Mouse (Mus musculus) stomach, postnatal 0 days (tissue): ENCODE measurements at regions not wholly inside any gene's neighbourhood (a gene's known extent, or its start where the extent isn't known, plus 50 kb on each side); places are given as distances from the start of the nearest gene placed in this dataset.

Experiments used
- CTCF ChIP-seq: IDR thresholded peaks from 2 replicates; pipeline ENCODE4 v1.5.1; 2016; ENCODE audit warnings: antibody characterized with exemption, low read depth, mild to moderate bottlenecking, moderate library complexity
- EP300 ChIP-seq: optimal IDR thresholded peaks from 2 replicates; pipeline ENCODE3; 2016; ENCODE audit warnings: antibody characterized with exemption

GRCm38 (mm10) chr19:32952425-32952824, 195.1 kb downstream of the Pten start:
- TF ChIP-seq EP300 (no peak), CTCF (no peak)
